Mouse (Mus musculus): ENCODE results near the gene Gm26661.

The Gm26661 gene

DNA sequence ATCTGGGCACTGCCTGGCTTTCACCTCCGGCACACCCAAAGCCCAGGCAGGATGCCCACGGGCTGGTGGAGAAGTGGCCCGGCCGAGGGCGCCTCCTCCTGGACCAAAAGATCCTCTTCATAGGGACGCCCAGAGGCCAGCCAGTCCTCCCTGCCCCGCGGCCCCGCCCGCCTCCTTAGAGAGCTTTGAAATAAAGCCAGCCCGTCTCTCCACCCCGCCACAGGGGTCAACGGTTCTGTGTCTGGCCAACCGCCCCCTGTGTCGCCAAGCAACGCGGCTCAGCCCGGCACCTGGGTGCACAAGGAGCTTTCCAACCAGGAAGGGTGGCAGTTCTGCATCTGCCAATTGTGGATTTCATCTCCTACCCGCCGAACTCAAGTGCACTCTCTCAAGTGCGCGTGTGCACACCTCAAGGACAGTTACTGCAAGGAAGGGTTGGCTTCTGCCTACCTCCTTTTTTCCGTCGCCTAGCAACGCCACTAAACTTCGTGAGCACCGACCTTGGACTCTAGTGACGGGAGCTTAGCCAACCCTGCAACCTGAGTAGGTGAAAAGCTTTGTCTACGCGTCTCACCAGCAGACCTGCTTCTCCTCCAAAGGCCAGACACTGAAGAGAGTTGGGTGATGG lies at the start of gene Gm26661:
TSS of gene Gm26661 (plus strand) at position 56 of the 628 bp plus-strand sequence.
- no peak for DNase-seq (ENCODE audit: low read depth)

- DNase-seq (ENCODE audit: low read depth): no peak
Observed at GRCm38 (mm10) chr14:7748944-7749763, 42.2 kb upstream of the Gm26661 start.

GRCm38 (mm10) chr14:7749764-7750089 lies 41.7 kb upstream of the Gm26661 start:
- no peak for DNase-seq (ENCODE audit: low read depth)

DNA sequence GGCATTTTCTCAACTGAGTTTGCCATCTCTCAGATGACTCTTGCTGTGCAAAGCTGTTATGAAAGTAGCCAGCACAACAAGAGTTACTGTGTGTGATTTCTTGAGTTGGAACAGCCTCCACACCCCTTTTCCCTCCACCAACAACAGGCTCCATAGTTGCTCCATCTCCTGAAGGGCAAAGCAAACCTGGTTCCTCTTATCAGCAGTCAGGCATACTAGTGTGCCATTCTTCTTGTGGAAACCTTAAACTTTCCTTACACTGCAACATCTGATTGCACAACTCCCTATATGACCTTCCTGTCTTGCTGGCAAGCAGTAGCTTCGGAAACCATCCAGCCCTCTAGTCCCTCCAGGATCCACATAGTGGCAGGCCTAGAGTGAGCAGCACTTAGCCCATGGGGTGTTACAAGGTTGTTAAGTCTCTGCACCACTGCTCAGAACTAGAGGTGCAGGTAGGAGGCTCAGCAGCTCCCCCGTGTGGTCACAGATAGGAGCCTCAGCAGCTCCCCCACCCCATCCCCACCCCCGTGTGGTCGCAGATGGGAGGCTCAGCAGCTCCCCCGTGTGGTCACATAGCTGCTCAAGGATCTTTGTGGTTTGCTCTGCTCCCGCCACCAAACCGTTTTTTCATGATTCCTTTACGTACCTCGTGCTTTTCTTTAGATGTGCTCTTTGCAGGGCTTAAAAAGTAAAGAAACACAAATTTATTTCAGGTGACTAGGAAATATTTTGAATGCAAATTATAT lies 25.6 kb upstream of the Gm26661 start:
- DNase-seq (ENCODE audit: low read depth): no peak

DNA sequence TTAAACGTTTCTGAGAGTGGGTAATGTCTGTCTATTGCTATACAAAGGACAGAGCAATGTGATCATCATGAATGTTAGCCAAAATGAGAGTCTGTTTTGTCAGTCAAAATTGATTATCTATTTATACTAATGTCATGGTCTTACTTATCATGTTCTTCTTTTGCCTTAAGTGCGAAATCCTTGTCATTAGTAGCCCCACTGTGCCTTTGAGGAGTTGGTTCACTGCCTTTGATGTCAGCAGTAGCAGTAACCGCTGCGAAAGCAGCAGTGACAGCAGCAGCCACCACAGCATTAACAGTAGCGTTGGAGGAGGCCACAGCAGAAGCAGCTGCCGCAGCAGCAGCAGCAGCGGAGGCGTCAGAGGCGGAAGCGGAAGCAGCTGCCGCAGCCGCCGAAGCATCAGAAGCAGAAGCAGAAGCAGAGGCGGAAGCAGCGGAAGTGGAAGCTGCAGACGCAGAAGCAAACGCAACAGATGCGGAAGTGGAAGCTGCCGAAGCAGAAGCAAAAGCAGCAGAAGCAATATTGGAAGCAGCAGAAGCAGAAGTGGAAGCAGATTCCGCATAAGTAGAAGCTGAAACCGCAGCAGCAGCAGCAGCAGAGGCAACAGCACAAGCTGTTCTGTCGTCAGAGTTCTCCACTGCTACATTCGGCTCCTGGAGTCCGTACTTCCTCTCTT lies 17.5 kb upstream of the Gm26661 start:
- DNase-seq (ENCODE audit: low read depth): no peak

DNA sequence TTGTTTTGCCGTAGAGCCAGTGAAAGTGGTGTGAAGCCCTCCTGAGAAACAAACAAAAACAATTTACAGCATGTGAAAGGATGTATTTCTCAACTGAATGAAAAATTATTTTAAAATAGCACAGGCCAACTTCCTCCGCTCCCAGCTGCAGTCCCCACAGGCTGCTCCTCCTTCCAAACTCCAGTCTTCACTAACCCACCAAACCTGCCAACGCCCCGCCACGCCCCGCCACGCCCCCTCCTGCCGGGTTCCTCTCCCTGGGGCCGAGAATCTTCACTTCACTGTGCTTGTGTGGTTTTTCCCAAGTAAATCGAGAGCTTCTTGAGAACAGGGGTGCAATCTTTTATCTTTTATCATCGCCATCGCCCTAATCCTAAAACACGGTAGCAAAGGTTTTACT lies 5.3 kb upstream of the Gm26661 start:
- no peak for DNase-seq (ENCODE audit: low read depth)

GRCm38 (mm10) chr14:7789266-7790030 lies 1.9 kb upstream of the Gm26661 start:
- no peak for DNase-seq (ENCODE audit: low read depth)

GRCm38 (mm10) chr14:7791061-7791531 lies 291 bp upstream of the Gm26661 start:
- DNase-seq (ENCODE audit: low read depth): no peak

DNA sequence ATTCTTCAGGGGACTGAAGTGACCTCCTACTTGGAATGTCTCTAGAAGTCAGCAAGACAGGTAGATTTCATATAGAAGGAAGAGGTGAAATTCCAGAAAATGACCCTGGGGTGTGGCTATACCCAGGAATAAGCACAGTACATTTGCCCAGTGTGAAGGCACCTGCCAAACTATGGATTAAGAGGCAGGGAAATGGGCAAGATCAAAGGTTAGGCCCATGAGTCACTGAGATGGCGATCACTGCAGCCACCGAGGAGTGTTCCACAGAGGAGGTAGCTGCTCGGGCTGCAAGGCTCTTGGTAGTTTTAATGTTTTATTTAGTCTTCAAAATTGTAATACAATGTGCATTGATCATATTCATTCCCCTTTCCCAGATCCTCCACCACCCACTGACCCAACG lies 4.6 kb downstream of the Gm26661 start:
- DNase-seq (ENCODE audit: low read depth): no peak

- DNase-seq (ENCODE audit: low read depth): no peak
Observed at GRCm38 (mm10) chr14:7800611-7801010, 9.2 kb downstream of the Gm26661 start.

GRCm38 (mm10) chr14:7801831-7802230 lies 10.4 kb downstream of the Gm26661 start:
- no peak for DNase-seq (ENCODE audit: low read depth)

DNA sequence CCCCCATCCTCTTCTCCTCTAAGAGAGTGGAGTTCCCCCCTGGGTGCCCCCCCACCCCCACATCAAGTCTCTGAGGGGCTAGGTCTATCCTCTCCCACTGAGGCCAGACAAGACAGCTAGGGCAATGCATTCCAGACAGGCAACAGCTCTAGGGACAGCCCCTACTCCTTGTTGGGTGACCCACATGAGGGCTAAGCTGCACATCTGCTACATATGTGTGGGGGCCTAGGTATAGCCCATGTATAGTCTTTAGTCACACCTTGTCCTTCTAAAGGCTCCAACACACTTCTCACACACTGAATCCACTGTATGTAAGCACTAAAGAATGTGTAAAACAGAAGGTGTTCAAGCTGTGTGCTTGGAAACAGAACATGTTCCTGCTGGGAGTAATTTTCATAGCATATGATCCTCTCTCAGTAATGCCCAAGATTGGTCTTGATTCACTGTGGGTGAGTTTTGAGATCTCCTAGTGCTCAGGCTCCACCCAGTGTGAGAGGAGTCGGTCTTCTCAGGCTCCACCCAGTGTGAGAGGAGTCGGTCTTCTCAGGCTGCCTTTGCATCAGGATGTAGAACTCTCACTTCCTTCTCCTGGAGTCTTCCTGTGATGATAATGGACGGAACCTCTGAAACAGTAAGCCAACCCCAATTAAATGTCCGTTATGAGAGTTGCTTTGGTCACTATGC lies 12.6 kb downstream of the Gm26661 start:
- DNase-seq (ENCODE audit: low read depth): no peak

- no peak for DNase-seq (ENCODE audit: low read depth)
Observed at GRCm38 (mm10) chr14:7804558-7804905, 13.1 kb downstream of the Gm26661 start.

DNA sequence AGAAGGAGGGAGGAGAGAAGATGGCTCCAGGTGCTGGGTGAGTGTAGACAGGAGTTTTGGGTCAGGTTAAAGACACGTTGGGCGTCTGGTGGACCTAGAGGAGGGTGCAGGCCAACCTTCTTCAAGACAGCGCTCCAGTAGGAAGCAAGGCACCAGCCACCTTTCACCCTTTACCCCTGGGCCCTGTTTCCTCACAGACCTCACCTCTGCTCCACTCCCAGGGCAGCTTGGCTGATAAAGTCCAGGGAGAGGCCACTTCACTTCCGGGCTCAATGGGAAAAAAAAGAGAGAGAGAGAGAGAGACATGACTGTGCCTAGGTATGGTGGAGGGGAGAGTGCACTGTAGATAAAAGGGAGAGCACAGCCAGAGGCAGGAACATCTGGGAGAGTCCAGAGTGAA lies 16.3 kb downstream of the Gm26661 start:
- no peak for DNase-seq (ENCODE audit: low read depth)

- DNase-seq (ENCODE audit: low read depth): no peak
Observed at GRCm38 (mm10) chr14:7808501-7808981, 17.2 kb downstream of the Gm26661 start.

DNA sequence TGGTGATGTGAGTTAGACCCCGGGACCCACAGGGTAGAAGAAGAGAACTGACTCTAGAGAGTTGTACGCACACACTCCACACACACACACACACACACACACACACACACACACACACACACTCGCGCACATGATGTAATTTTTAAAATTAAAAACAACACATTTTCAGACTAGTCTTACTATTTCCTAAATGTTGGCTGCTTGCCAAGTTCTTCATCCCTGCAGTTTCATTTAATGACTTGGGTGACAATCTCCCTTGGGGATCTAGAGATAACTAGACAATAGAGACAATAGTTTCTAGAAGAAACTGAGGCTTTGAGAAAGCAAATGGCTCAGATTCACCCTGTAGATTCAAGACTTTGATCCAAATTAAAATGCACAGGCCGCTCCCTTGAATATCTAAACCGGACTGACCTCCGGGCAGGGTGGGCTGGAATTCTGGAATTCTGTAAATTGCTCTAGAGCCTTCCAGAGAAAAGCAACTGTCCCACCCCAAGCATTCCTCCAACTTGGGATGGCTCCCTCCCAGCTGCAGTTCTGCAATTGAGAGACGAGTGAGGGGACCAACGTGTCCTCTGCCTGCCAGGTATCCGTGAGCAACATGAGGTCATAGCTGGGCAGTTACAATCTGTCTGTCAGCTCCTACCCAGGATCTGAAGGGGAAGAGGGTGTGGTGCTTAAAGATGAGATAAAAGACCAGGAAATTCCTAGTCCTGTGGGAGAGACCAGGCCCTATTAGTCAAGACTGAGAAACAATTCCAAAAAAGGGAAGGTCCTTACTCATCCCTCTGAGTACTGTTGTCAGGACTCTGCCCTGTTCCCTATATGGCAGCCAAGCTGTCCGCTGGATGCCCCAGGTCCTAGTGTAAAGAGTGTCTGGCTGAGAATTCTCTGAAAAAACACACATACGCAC lies 17.9 kb downstream of the Gm26661 start:
- DNase-seq (ENCODE audit: low read depth): no peak

DNA sequence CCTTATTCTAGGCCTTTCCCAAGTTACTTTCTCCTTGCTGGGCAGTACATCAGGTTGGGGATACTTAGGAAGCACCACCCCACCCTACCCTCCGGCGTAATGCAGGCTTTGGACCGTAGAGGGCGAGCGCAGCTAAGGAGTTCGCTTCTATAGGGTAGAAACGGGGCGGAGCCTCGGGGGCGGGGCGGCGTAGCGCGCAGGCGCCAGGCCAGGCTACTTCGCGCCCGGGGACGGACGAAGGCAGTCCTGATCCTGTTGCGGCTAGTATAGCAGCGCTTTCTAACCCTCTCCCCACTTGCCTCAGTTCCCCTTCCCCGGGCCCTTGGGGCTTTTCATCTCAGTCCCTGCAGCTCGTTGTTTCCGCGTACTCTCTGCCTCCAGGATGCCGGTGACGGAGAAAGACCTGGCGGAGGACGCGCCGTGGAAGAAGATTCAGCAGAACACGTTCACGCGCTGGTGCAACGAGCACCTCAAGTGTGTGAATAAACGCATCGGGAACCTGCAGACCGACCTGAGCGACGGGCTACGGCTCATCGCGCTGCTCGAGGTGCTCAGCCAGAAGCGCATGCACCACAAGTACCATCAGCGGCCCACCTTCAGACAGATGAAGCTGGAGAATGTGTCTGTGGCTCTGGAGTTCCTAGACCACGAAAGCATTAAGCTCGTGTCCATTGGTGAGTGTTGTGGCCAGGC lies 26.5 kb downstream of the Gm26661 start, which contains the start of gene Flnb:
TSS of gene Flnb (plus strand) at position 188 of the 693 bp plus-strand sequence.
- DNase-seq (ENCODE audit: low read depth): peak; percentile 83

DNA sequence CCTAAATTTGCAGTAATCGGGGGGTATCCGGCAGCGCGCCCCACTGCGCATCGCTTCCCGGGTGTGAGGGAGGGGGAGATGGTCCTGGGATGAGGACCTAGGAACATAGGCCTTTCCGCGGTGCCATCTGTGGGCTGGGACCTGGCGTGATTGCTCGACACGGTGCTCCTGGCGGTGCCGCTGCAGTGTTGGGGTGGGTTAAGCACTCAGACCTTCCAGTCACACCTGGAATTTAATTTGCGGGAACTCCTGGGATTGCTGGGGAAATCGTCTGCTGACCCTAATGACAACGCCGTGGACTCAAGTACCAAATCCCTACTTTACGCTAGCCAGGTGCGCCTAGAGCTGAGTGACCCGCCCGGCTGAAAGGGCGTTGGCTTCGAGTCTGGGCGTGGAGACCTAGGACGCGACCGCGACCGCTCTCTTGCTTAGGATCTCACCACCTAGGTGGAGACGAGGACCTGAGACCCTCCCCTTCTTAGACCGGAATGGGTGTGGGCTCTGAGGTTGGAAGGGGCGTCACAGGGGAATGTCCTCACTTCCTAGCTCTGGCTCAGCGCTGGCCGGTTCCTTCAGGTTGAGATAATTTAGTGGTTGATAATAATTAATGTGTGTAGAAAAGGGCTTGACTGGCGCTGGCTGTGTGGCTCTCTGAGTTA lies 27.2 kb downstream of the Gm26661 start:
- no peak for DNase-seq (ENCODE audit: low read depth)

DNA sequence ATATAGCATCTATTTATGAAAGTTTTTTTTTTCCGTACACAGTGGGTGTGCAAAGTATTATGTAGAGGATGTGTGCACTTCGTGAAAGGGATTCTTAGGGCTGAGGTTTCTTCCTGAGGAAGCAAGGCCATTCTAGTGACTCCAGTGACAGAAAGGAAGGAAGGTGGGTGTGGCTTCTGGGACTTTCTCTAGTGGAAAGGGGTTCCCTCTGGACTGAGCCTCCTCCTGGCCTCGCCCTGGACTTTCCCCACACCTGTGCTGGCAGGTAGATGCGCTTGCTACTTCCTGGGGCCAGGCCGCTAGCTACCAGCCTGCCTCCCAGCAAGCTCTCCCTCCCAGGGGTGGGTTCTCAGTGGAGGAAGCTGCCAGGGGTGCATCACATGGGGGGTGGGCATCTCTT lies 28.1 kb downstream of the Gm26661 start:
- no peak for DNase-seq (ENCODE audit: low read depth)
